Mouse (Mus musculus) kidney, adult 2 months (tissue): Measurements from ENCODE around the gene Col1a1.

Source experiments
- CTCF ChIP-seq: fragments of 200-500 bp; conservative IDR thresholded peaks from 2 replicates; pipeline ENCODE4 v1.5.1; 2011; ENCODE audit warnings: low read depth, mild to moderate bottlenecking, control low read depth, low read length, moderate library complexity, mixed read lengths; ENCODE audit not compliant: insufficient read depth, insufficient read length
- POLR2A ChIP-seq: fragments of 200-500 bp; IDR thresholded peaks from one replicate; pipeline ENCODE4 v1.6.1; 2011; ENCODE audit warnings: low read depth, low read length, control low read depth

DNA sequence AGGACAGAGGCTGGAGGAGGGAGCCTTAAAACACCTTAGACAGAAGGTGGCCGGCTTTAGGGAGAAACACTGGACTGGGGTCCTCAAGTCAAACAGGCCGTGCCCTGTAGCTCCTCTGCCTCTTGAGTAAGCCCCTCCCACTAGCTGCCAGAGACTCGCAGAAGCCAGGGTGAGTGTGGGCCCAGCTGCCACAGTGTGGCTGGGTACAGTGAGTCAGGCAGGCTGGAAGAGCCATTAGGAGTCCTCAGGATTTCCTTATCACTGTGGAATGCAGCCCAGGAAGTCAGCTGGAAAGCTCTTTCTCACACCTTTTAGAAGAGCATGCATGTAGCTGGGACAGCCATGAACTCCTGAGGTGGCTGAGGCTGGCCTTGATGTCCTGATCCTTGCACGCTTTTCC lies 19.5 kb upstream of the Col1a1 start:
- no peak for TF ChIP-seq POLR2A
- no peak for TF ChIP-seq CTCF
